Comparison of ENCODE assay signal across 8 mouse cellular contexts in genomic region chr13:71008216-71008615, GRCm38 (mm10).
DNase-seq lines count a peak whose midpoint lies in the region; ATAC-seq and TF ChIP-seq lines count a peak whose summit lies in the region.

No protein-coding gene starts in this region.

- TF ChIP-seq CTCF in cerebellum, adult 2 months (IDR thresholded peaks at IDR 0.05; ENCODE audit: borderline replicate concordance, insufficient read depth, low read depth, low read length): no peak

- no peak overlapping the region for H3K4me3 ChIP-seq in cerebellum, adult 2 months (replicated peaks; ENCODE audit: insufficient read depth, low read depth, low read length)
- H3K4me3 ChIP-seq in liver, embryonic 12.5 days: no peak overlapping the region

- no peaks in the 10 kb centered on the region for H3K9me3 ChIP-seq in liver, embryonic 12.5 days (replicated peaks)

- H3K4me2 ChIP-seq in liver, embryonic 12.5 days: no peak overlapping the region

- TF ChIP-seq POLR2A in cerebellum, adult 2 months (IDR thresholded peaks at IDR 0.05; ENCODE audit: borderline replicate concordance, insufficient read depth, low read length): no peak

- peak; percentile 7 to 27 for DNase-seq in cerebellum, postnatal 36 days
- DNase-seq in cerebellum, adult 2 months: no peak
- DNase-seq in liver: peak; percentile 9
- peak; percentile 29 for DNase-seq in c-Kit-positive CD71-negative TER-119-negative erythroid progenitor cells, embryonic 14.5 days (ENCODE audit: low read depth)
- peak; percentile 35 to 55 for DNase-seq in left cerebral cortex, postnatal 10 days (ENCODE audit: extremely low spot score in 1 of 2, low spot score in 2 of 2)
- no peak for DNase-seq in spleen, adult 18-20 months
- DNase-seq in thymus, postnatal 14 days: no peak

- no peak overlapping the region for H3K9ac ChIP-seq in liver, embryonic 12.5 days

- intact Hi-C loops in left cerebral cortex, postnatal 10 days (cut with DNase I): loop anchor here (10.0 kb wide), 1 partner anchor 237 kb away; no protein-coding TSS in a partner anchor

- 14% methylated on average over 3 of the region's 3 CpGs for WGBS in cerebellum, adult 2 months
- WGBS in liver, embryonic 12.5 days (ENCODE audit: insufficient replicate concordance): 17% methylated on average over 3 of the region's 3 CpGs

- H3K27me3 ChIP-seq in cerebellum, adult 2 months (ENCODE audit: control insufficient read depth, insufficient read depth, low read length): no peaks in the 10 kb centered on the region
- H3K27me3 ChIP-seq in liver, embryonic 12.5 days (replicated peaks): no peaks in the 10 kb centered on the region

- no peak overlapping the region for H3K27ac ChIP-seq in cerebellum, adult 2 months (ENCODE audit: insufficient read depth, low read length)
- H3K27ac ChIP-seq in liver, embryonic 12.5 days: no peak overlapping the region

- no peaks in the 10 kb centered on the region for H3K36me3 ChIP-seq in liver, embryonic 12.5 days

- ATAC-seq in liver, embryonic 12.5 days: no peak

- no peaks in the 10 kb centered on the region for H3K4me1 ChIP-seq in cerebellum, adult 2 months (ENCODE audit: control insufficient read depth, insufficient read depth, low read length)
- no peaks in the 10 kb centered on the region for H3K4me1 ChIP-seq in liver, embryonic 12.5 days

Comparison
In these comparisons a context has a peak if more than half of its experiments do, and no peak if none do; other contexts are left out.
1. DNase-seq: peak in cerebellum, postnatal 36 days (2 of 2), liver (single experiment), c-Kit-positive CD71-negative TER-119-negative erythroid progenitor cells, embryonic 14.5 days (single experiment) and left cerebral cortex, postnatal 10 days (2 of 2); none in cerebellum, adult 2 months (0 of 2), spleen, adult 18-20 months (0 of 2) and thymus, postnatal 14 days (single experiment).